Mouse (Mus musculus) hindbrain, postnatal 0 days (tissue): ENCODE results near the gene Slc16a5. TPM values are rescaled to one million over a fixed set of nuclear protein-coding genes. Genes with fewer than 3 reads are reported as not detected.

Experiments
- ATAC-seq: fragments of 200-750 bp; cut with Nextera tagmentation; 2 replicates; pipeline ENCODE4 v1.8.0; 2017; ENCODE audit warnings: mild to moderate bottlenecking, moderate TSS enrichment, moderate library complexity
- DNase-seq: peaks from one replicate; pipeline ENCODE4 v3.0.0-alpha.2; 2015; ENCODE audit warnings: low spot score
- H3K27ac ChIP-seq: fragments of 300-500 bp; sonication (generic); 2 replicates; pipeline ENCODE4 v1.5.1; 2014; ENCODE audit warnings: mild to moderate bottlenecking
- H3K27me3 ChIP-seq: fragments of 300-500 bp; sonication (generic); 2 replicates; pipeline ENCODE4 v1.6.1; 2014; ENCODE audit warnings: low read length, mixed read lengths; ENCODE audit not compliant: insufficient read depth
- H3K36me3 ChIP-seq: fragments of 300-500 bp; sonication (generic); 2 replicates; pipeline ENCODE4 v1.6.1; 2014; ENCODE audit warnings: low read length, mixed read lengths; ENCODE audit not compliant: insufficient read depth
- H3K4me1 ChIP-seq: fragments of 300-500 bp; sonication (generic); 2 replicates; pipeline ENCODE4 v1.6.1; 2014; ENCODE audit warnings: antibody characterized with exemption, low read length, mixed read lengths; ENCODE audit not compliant: insufficient read depth
- H3K4me2 ChIP-seq: fragments of 300-500 bp; sonication (generic); 2 replicates; pipeline ENCODE4 v1.6.1; 2014; ENCODE audit warnings: low read depth, mild to moderate bottlenecking, low read length, moderate library complexity, mixed read lengths
- H3K4me3 ChIP-seq: fragments of 300-500 bp; sonication (generic); 2 replicates; pipeline ENCODE4 v1.5.1; 2014; ENCODE audit warnings: low read length
- H3K9ac ChIP-seq: fragments of 300-500 bp; sonication (generic); replicated peaks from 2 replicates; pipeline ENCODE4 v1.6.1; 2014; ENCODE audit warnings: mild to moderate bottlenecking, low read length, moderate library complexity, mixed read lengths
- H3K9me3 ChIP-seq: fragments of 300-500 bp; sonication (generic); 2 replicates; pipeline ENCODE4 v1.6.1; 2016; ENCODE audit warnings: low read length, mixed read lengths
- CTCF ChIP-seq: IDR thresholded peaks from 2 replicates; pipeline ENCODE4 v1.5.1; 2016; ENCODE audit warnings: antibody characterized with exemption, control low read depth, low read depth
- whole genome bisulfite sequencing: fragments of 180-500 bp; shearing (Covaris S2); extraction: QIAGEN DNeasy Blood & Tissue Kit; methylation state at CpG from one replicate; pipeline ENCODE4 v1.1.7; 2014; 5-methylcytosine and 5-hydroxymethylcytosine counted together
- polyA plus RNA-seq: library from polyadenylated mRNA; unstranded; fragments of >200 nt; fragmentation: Nextera tagmentation; extraction: Ambion mirVana; gene quantifications from 2 replicates; pipeline ENCODE4 v1.2.1, GENCODE M21; 2015
- total RNA-seq: library from RNA; depleted of rRNA; stranded (reverse); fragments of >200 nt; gene quantifications from 2 replicates; pipeline ENCODE4 v1.2.3, GENCODE M21; 2014

The Slc16a5 gene
- total and polyA plus RNA-seq, 2 experiments from 2014 or later, result 0.10 to 0.30 TPM

DNA sequence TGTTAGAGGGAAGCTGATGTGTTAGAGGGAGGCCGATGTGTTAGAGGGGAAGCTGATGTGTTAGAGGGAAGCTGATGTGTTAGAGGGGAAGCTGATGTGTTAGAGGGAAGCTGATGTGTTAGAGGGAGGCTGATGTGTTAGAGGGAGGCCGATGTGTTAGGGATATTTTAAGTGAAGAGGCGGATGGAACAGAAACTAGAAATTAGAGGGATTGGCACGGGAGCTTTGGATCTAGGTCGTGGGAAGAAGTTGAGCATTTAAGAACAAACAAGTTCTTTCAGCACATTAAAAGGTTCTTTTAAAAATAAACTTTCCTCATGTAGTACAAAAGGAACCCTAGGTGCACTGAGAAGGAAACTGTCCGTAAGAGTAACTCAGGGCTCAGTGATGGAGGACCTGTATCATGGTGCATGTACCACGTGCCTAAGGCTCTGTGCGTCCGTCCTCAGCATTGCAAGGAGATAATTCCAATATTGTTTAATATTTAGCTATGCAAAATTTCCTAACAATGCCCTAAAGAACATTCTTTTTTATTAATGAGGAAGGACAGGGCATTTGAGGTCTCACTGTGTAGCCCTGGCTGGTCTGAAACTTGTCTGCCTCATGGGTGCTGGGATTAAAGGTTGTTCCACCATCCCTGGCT, 16.1 kb downstream of the Slc16a5 start:
- TF ChIP-seq CTCF, result no peak
- Histone ChIP-seq H3K27ac (no peak overlapping the region), H3K4me3 (no peak overlapping the region), H3K9ac (no peak overlapping the region), H3K4me2 (no peak overlapping the region), H3K36me3 (no peaks in the 10 kb centered on the region), H3K9me3 (no peaks in the 10 kb centered on the region), H3K27me3 (no peaks in the 10 kb centered on the region), H3K4me1 (peaks cover 4% of the 10 kb centered on the region)
- WGBS, result 88% methylated on average over 9 of the region's 9 CpGs
- no peak for DNase-seq
- ATAC-seq, result no peak

- H3K9me3 ChIP-seq, result no peaks in the 10 kb centered on the region
- H3K9ac ChIP-seq, result no peak overlapping the region
- no peaks in the 10 kb centered on the region; the same call in 1 of the 2 replicates for H3K4me1 ChIP-seq
- H3K27ac ChIP-seq, result no peak overlapping the region
- DNase-seq (no peak), ATAC-seq (no peak)
- H3K27me3 ChIP-seq, result no peaks in the 10 kb centered on the region
- H3K36me3 ChIP-seq, result no peaks in the 10 kb centered on the region
- WGBS, result 83% methylated on average over 6 of the region's 6 CpGs
- no peak overlapping the region for H3K4me2 ChIP-seq
- TF ChIP-seq CTCF, result no peak
- H3K4me3 ChIP-seq, result no peak overlapping the region
These were observed 19.4 kb downstream of the Slc16a5 start for GRCm38 (mm10) chr11:115481553-115482259.

GRCm38 (mm10) chr11:115483278-115483677, 21.0 kb downstream of the Slc16a5 start:
- Histone ChIP-seq H3K9me3 (no peaks in the 10 kb centered on the region), H3K4me1 (no peaks in the 10 kb centered on the region), H3K9ac (no peak overlapping the region), H3K27ac (no peak overlapping the region; the same call in 1 of the 2 replicates), H3K4me3 (no peak overlapping the region), H3K27me3 (no peaks in the 10 kb centered on the region), H3K4me2 (no peak overlapping the region), H3K36me3 (no peaks in the 10 kb centered on the region)
- no peak for DNase-seq
- ATAC-seq, result no peak
- no peak for TF ChIP-seq CTCF
- WGBS, result 65% methylated on average over 11 of the region's 11 CpGs

GRCm38 (mm10) chr11:115483726-115484125, 21.5 kb downstream of the Slc16a5 start:
- peak; percentile 97 for TF ChIP-seq CTCF
- H3K27me3 ChIP-seq, result no peaks in the 10 kb centered on the region
- no peaks in the 10 kb centered on the region; the same call in 1 of the 2 replicates for H3K36me3 ChIP-seq
- no peak overlapping the region for H3K4me2 ChIP-seq
- DNase-seq (peak; percentile 87), ATAC-seq (0 out of 2 replicates have a peak, but pooled peaks have one; percentile 7)
- H3K9me3 ChIP-seq, result no peaks in the 10 kb centered on the region
- H3K27ac ChIP-seq, result no peak overlapping the region
- H3K4me1 ChIP-seq, result no peaks in the 10 kb centered on the region
- H3K4me3 ChIP-seq, result no peak overlapping the region
- WGBS, result 18% methylated on average over 6 of the region's 6 CpGs
- H3K9ac ChIP-seq, result no peak overlapping the region

- no peaks in the 10 kb centered on the region; the same call in 1 of the 2 replicates for H3K36me3 ChIP-seq
- H3K27me3 ChIP-seq, result no peaks in the 10 kb centered on the region
- H3K4me3 ChIP-seq, result no peak overlapping the region
- TF ChIP-seq CTCF, result no peak
- ATAC-seq, result no peak
- H3K27ac ChIP-seq, result no peak overlapping the region
- H3K9me3 ChIP-seq, result no peaks in the 10 kb centered on the region
- no peak overlapping the region for H3K4me2 ChIP-seq
- H3K9ac ChIP-seq, result no peak overlapping the region
- DNase-seq, result no peak
- no peaks in the 10 kb centered on the region for H3K4me1 ChIP-seq
- 40% methylated on average over 12 of the region's 12 CpGs for WGBS
These were observed 22.9 kb downstream of the Slc16a5 start for GRCm38 (mm10) chr11:115485155-115485554.

GRCm38 (mm10) chr11:115488551-115489104, 26.4 kb downstream of the Slc16a5 start:
- Histone ChIP-seq H3K4me3 (no peak overlapping the region), H3K4me2 (no peak overlapping the region), H3K4me1 (peaks cover 5% of the 10 kb centered on the region; the same call in 1 of the 2 replicates), H3K9me3 (no peaks in the 10 kb centered on the region), H3K27ac (no peak overlapping the region), H3K27me3 (no peaks in the 10 kb centered on the region), H3K36me3 (no peaks in the 10 kb centered on the region; the same call in 1 of the 2 replicates), H3K9ac (no peak overlapping the region)
- whole genome bisulfite sequencing, result 92% methylated on average over 19 of the region's 19 CpGs
- TF ChIP-seq CTCF, result no peak
- DNase-seq (no peak), ATAC-seq (no peak)
